Mouse (Mus musculus): ENCODE measurements around the gene Rad9a.
"Not testable (repeated sequence)": the region's sequence is repeated elsewhere in the genome, so short reads cannot be mapped to it uniquely, and the experiment has no call there.

The Rad9a gene

GRCm38 (mm10) chr19:4201291-4201909, at the start of gene Rad9a:
Gene Rad9a (minus strand): TSS chr19:4201662.
- peak; percentile 98 for DNase-seq (ENCODE audit: low read depth, low spot score)

GRCm38 (mm10) chr19:4248683-4249082, 47.2 kb upstream of the Rad9a start:
- DNase-seq (ENCODE audit: low read depth, low spot score) = not testable (repeated sequence)

- no peak for DNase-seq (ENCODE audit: low read depth, low spot score)
These were observed 45.5 kb upstream of the Rad9a start for GRCm38 (mm10) chr19:4247010-4247409.

GRCm38 (mm10) chr19:4244775-4245174, 43.3 kb upstream of the Rad9a start:
- no peak for DNase-seq (ENCODE audit: low read depth, low spot score)

GRCm38 (mm10) chr19:4242416-4242815, 41.0 kb upstream of the Rad9a start:
- DNase-seq (ENCODE audit: low read depth, low spot score) = no peak

GRCm38 (mm10) chr19:4240247-4240668, 38.8 kb upstream of the Rad9a start:
- DNase-seq (ENCODE audit: low read depth, low spot score) = no peak

GRCm38 (mm10) chr19:4234548-4234947, 33.1 kb upstream of the Rad9a start:
- DNase-seq (ENCODE audit: low read depth, low spot score) = no peak

- no peak for DNase-seq (ENCODE audit: low read depth, low spot score)
These were observed 31.2 kb upstream of the Rad9a start for GRCm38 (mm10) chr19:4232651-4233050.

GRCm38 (mm10) chr19:4232186-4232572, 30.7 kb upstream of the Rad9a start:
- DNase-seq (ENCODE audit: low read depth, low spot score) = no peak

GRCm38 (mm10) chr19:4231253-4232185, 30.1 kb upstream of the Rad9a start, which contains the start of gene Pold4:
Gene Pold4 (plus strand): TSS chr19:4231899.
- DNase-seq (ENCODE audit: low read depth, low spot score) = peak; percentile 86

- no peak for DNase-seq (ENCODE audit: low read depth, low spot score)
These were observed 29.0 kb upstream of the Rad9a start for GRCm38 (mm10) chr19:4230415-4230814.

GRCm38 (mm10) chr19:4229451-4230076, 28.1 kb upstream of the Rad9a start:
- DNase-seq (ENCODE audit: low read depth, low spot score) = no peak

- no peak for DNase-seq (ENCODE audit: low read depth, low spot score)
These were observed 27.4 kb upstream of the Rad9a start for GRCm38 (mm10) chr19:4228891-4229290.

- peak; percentile 79 for DNase-seq (ENCODE audit: low read depth, low spot score)
These were observed 26.6 kb upstream of the Rad9a start for GRCm38 (mm10) chr19:4227894-4228678.

GRCm38 (mm10) chr19:4227446-4227845, 26.0 kb upstream of the Rad9a start:
- no peak for DNase-seq (ENCODE audit: low read depth, low spot score)

GRCm38 (mm10) chr19:4226779-4227178, 25.3 kb upstream of the Rad9a start:
- no peak for DNase-seq (ENCODE audit: low read depth, low spot score)

GRCm38 (mm10) chr19:4222165-4222564, 20.7 kb upstream of the Rad9a start:
- no peak for DNase-seq (ENCODE audit: low read depth, low spot score)

- DNase-seq (ENCODE audit: low read depth, low spot score) = no peak
These were observed 19.7 kb upstream of the Rad9a start for GRCm38 (mm10) chr19:4220957-4221743.

- no peak for DNase-seq (ENCODE audit: low read depth, low spot score)
These were observed 19.0 kb upstream of the Rad9a start for GRCm38 (mm10) chr19:4220416-4220815.

GRCm38 (mm10) chr19:4219943-4220342, 18.5 kb upstream of the Rad9a start:
- no peak for DNase-seq (ENCODE audit: low read depth, low spot score)

GRCm38 (mm10) chr19:4218784-4219183, 17.3 kb upstream of the Rad9a start:
- DNase-seq (ENCODE audit: low read depth, low spot score) = no peak
